Mouse (Mus musculus) lung, adult 2 months (tissue): Measurements from ENCODE around the gene Uqcrc1.

ENCODE experiments used
- CTCF ChIP-seq: fragments of 200-500 bp; IDR thresholded peaks from 2 replicates; pipeline ENCODE4 v1.5.1; 2011; ENCODE audit warnings: mild to moderate bottlenecking, low read length, control low read depth; ENCODE audit not compliant: insufficient read depth
- POLR2A ChIP-seq: fragments of 200-500 bp; IDR thresholded peaks from 2 replicates; pipeline ENCODE4 v1.6.1; 2011; ENCODE audit warnings: low read depth, mild to moderate bottlenecking, control low read depth, low read length, borderline replicate concordance; ENCODE audit errors: extremely low read depth

GRCm38 (mm10) chr9:108913161-108913560, 23.3 kb upstream of the Uqcrc1 start:
- TF ChIP-seq CTCF (no peak), POLR2A (no peak)
